Comparison of ENCODE assay signal across 8 mouse cellular contexts in genomic region chr14:72983456-72983855, GRCm38 (mm10).
A peak's percentile ranks its signal among the peaks of the same experiment; 100 is the strongest.
DNase-seq lines count a peak whose midpoint lies in the region; ATAC-seq and TF ChIP-seq lines count a peak whose summit lies in the region.

No protein-coding gene starts in this region.

- peak overlapping the region; percentile 22; the same call in 1 of the 2 replicates for H3K27ac ChIP-seq in forebrain, postnatal 0 days (ENCODE audit: low read depth, low read length)
- H3K27ac ChIP-seq in neural tube, embryonic 15.5 days (replicated peaks) = peak overlapping the region; percentile 67
- no peak overlapping the region for H3K27ac ChIP-seq in thymus, adult 2 months (ENCODE audit: control insufficient read depth, insufficient read depth, low read length)

- H3K27me3 ChIP-seq in G1E (ENCODE audit: insufficient read depth, low read length) = no peaks in the 10 kb centered on the region
- no peaks in the 10 kb centered on the region for H3K27me3 ChIP-seq in forebrain, postnatal 0 days (ENCODE audit: insufficient read depth, low read length)
- no peaks in the 10 kb centered on the region for H3K27me3 ChIP-seq in neural tube, embryonic 15.5 days (replicated peaks)
- H3K27me3 ChIP-seq in thymus, adult 2 months (ENCODE audit: control insufficient read depth, insufficient read depth, low read length) = no peaks in the 10 kb centered on the region

- ATAC-seq in G1E (ENCODE audit: extremely low read depth, insufficient number of reproducible peaks, low FRiP score, poor library complexity, severe bottlenecking) = no peak; the same call in 1 of the 2 replicates
- peak; percentile 97 for ATAC-seq in forebrain, postnatal 0 days
- peak; percentile 92 for ATAC-seq in neural tube, embryonic 15.5 days (ENCODE audit: low FRiP score)

- WGBS in forebrain, postnatal 0 days = 4% methylated on average over 11 of the region's 11 CpGs
- WGBS in neural tube, embryonic 15.5 days = 2% methylated on average over 11 of the region's 11 CpGs
- WGBS in thymus, adult 2 months = 33% methylated on average over 11 of the region's 11 CpGs

- intact Hi-C loops in heart, postnatal 36 days (cut with DNase I) = no loop called here

- DNase-seq in G1E (ENCODE audit: low spot score) = peak; percentile 18
- DNase-seq in cerebellum, adult 11-12 months = peak; percentile 44
- DNase-seq in forebrain, postnatal 0 days = peak; percentile 96
- DNase-seq in heart, postnatal 36 days = peak; percentile 76 to 82
- peak; percentile 83 to 94 for DNase-seq in layer of hippocampus, adult 18-20 months (ENCODE audit: low spot score in 2 of 2)
- DNase-seq in lung, adult 18-20 months = peak; percentile 82 to 90
- peak; percentile 77 for DNase-seq in thymus, adult 2 months

- H3K4me3 ChIP-seq in G1E (ENCODE audit: low read depth, low read length) = no peak overlapping the region
- H3K4me3 ChIP-seq in forebrain, postnatal 0 days (ENCODE audit: low read depth, low read length) = peak overlapping the region; percentile 17
- peak overlapping the region; percentile 33 for H3K4me3 ChIP-seq in neural tube, embryonic 15.5 days (replicated peaks)
- no peak overlapping the region for H3K4me3 ChIP-seq in thymus, adult 2 months (ENCODE audit: control insufficient read depth, insufficient read depth, low read length)

- H3K4me1 ChIP-seq in G1E (ENCODE audit: insufficient read depth, low read depth, low read length) = no peaks in the 10 kb centered on the region
- no peaks in the 10 kb centered on the region for H3K4me1 ChIP-seq in forebrain, postnatal 0 days (ENCODE audit: insufficient read depth)
- H3K4me1 ChIP-seq in neural tube, embryonic 15.5 days = peaks cover 9% of the 10 kb centered on the region
- peaks cover 3% of the 10 kb centered on the region for H3K4me1 ChIP-seq in thymus, adult 2 months (replicated peaks; ENCODE audit: control insufficient read depth, insufficient read depth, low read length)

- no peaks in the 10 kb centered on the region for H3K36me3 ChIP-seq in G1E (replicated peaks)
- H3K36me3 ChIP-seq in forebrain, postnatal 0 days (ENCODE audit: insufficient read depth) = no peaks in the 10 kb centered on the region
- H3K36me3 ChIP-seq in neural tube, embryonic 15.5 days = no peaks in the 10 kb centered on the region
- no peaks in the 10 kb centered on the region for H3K36me3 ChIP-seq in thymus, adult 2 months (ENCODE audit: control insufficient read depth, insufficient read depth, low read length)

- TF ChIP-seq CTCF in G1E (IDR thresholded peaks at IDR 0.05; ENCODE audit: low read depth, low read length) = peak; percentile 54; the same call in 1 of the 2 replicates
- TF ChIP-seq CTCF in forebrain, postnatal 0 days (IDR thresholded peaks at IDR 0.05; ENCODE audit: low read depth) = peak; percentile 94
- peak; percentile 64; the same call in 1 of the 2 replicates for TF ChIP-seq CTCF in thymus, adult 2 months (IDR thresholded peaks at IDR 0.05; ENCODE audit: borderline replicate concordance, control insufficient read depth, extremely low read depth, insufficient read depth, low read length, poor library complexity)

- H3K4me2 ChIP-seq in forebrain, postnatal 0 days (ENCODE audit: low read depth) = peak overlapping the region; percentile 39
- H3K4me2 ChIP-seq in neural tube, embryonic 15.5 days = peak overlapping the region; percentile 58

- no peak for TF ChIP-seq POLR2A in thymus, adult 2 months (IDR thresholded peaks at IDR 0.05; ENCODE audit: control insufficient read depth, extremely low read depth, insufficient read depth, low read length, poor library complexity)

- H3K9me3 ChIP-seq in G1E (replicated peaks) = no peaks in the 10 kb centered on the region
- no peaks in the 10 kb centered on the region for H3K9me3 ChIP-seq in forebrain, postnatal 0 days (ENCODE audit: low read length)
- no peaks in the 10 kb centered on the region for H3K9me3 ChIP-seq in neural tube, embryonic 15.5 days (replicated peaks)

- peak overlapping the region; percentile 18; the same call in 1 of the 2 replicates for H3K9ac ChIP-seq in forebrain, postnatal 0 days
- H3K9ac ChIP-seq in neural tube, embryonic 15.5 days (replicated peaks) = peak overlapping the region; percentile 39

Comparison
In these comparisons a context has a peak if more than half of its experiments do, and no peak if none do; other contexts are left out.
1. DNase-seq: peak in every context shown above with its lines; median percentile 96 in forebrain, postnatal 0 days; 88 in layer of hippocampus, adult 18-20 months; 86 in lung, adult 18-20 months; 79 in heart, postnatal 36 days; 77 in thymus, adult 2 months; 44 in cerebellum, adult 11-12 months; 18 in G1E.
2. H3K4me3 ChIP-seq: peak in forebrain, postnatal 0 days (single experiment) and neural tube, embryonic 15.5 days (single experiment); none in G1E (single experiment) and thymus, adult 2 months (single experiment).
3. Peak in every context shown above with its lines, with median percentiles within 50 percentile points of each other: CTCF ChIP-seq.